Mouse (Mus musculus): ENCODE measurements around the gene Ank. TPM values are rescaled to one million over a fixed set of nuclear protein-coding genes. Genes with fewer than 3 reads are reported as not detected.

Gene Ank
- polyA plus RNA-seq, 1 experiment from 2014 or later = 3.1 TPM

DNA sequence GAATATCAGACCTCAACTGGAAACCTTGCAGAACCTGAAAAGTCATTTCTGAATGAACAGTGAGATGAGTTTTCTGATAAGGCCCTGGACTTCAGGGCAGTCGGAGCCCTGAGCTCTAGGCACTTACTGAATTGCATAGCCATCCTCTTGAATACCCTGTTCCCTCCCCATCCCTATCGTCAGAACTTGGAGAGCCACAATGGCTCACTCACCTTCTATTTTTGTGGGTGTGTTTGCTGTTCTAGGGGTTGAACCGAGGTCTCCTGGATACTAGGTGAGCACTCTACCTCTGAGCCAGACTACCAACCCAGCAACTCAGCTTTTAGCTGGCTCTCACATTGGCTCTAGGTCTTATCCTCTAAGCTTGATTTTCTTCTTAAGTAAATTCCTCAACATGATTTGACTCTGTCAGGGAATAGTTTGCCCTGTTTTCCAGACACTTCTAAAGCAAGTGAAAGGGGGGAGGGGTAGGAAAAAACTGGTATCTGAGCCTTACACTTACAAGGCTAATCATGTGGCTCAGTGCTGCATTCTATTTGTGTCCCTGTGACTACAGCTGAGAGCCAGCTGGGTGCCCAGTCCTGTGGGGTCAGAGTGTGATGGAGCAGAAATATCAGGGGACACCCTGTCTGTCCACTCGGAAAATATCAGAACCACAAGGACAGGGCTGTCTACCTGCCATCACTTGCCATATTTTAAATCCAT, 71.2 kb downstream of the Ank start:
- Histone ChIP-seq H3K4me3 (no peak overlapping the region), H3K27me3 (ENCODE audit: low read depth, poor library complexity, severe bottlenecking) (no peaks in the 10 kb centered on the region), H3K36me3 (no peaks in the 10 kb centered on the region), H3K9me3 (replicated peaks) (no peaks in the 10 kb centered on the region), H3K27ac (no peak overlapping the region), H3K4me1 (peaks cover 5% of the 10 kb centered on the region; the same call in 1 of the 2 replicates)
- WGBS = 76% methylated on average over 4 of the region's 4 CpGs
- no peak for DNase-seq (ENCODE audit: low spot score)

DNA sequence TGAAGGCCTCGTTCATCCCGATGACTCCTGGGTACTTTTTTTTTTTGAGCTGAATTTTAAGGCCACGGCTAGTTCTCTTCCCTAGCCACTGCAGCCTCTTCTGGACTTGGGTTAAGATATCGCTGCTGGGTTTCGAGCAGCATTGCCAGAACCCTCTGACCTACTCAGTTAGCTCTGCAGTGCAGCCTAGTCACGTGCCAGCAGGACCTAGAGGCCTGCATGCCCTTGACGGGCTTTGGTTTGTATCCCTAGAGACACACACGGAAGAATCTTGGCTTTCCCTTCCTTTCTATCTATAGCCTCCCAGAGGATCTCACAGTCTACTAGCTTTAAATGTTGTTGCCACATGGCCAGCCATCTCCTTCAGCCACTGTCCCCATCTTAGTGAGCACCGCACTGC, 73.3 kb downstream of the Ank start:
- Histone ChIP-seq H3K36me3 (no peaks in the 10 kb centered on the region), H3K9me3 (replicated peaks) (no peaks in the 10 kb centered on the region), H3K27ac (no peak overlapping the region), H3K4me3 (no peak overlapping the region), H3K4me1 (peaks cover 5% of the 10 kb centered on the region; the same call in 1 of the 2 replicates), H3K27me3 (ENCODE audit: low read depth, poor library complexity, severe bottlenecking) (no peaks in the 10 kb centered on the region)
- WGBS = 92% methylated on average over 9 of the region's 9 CpGs
- DNase-seq (ENCODE audit: low spot score) = no peak

GRCm38 (mm10) chr15:27545203-27545602, 78.7 kb downstream of the Ank start:
- no peaks in the 10 kb centered on the region for H3K36me3 ChIP-seq
- H3K27ac ChIP-seq = no peak overlapping the region
- no peaks in the 10 kb centered on the region for H3K27me3 ChIP-seq (ENCODE audit: low read depth, poor library complexity, severe bottlenecking)
- DNase-seq (ENCODE audit: low spot score) = no peak
- H3K4me3 ChIP-seq = no peak overlapping the region
- no peaks in the 10 kb centered on the region for H3K9me3 ChIP-seq (replicated peaks)
- WGBS = 95% methylated on average over 10 of the region's 10 CpGs
- H3K4me1 ChIP-seq = peaks cover 5% of the 10 kb centered on the region; the same call in 1 of the 2 replicates

GRCm38 (mm10) chr15:27548110-27548509, 81.6 kb downstream of the Ank start:
- Histone ChIP-seq H3K4me3 (no peak overlapping the region), H3K27me3 (ENCODE audit: low read depth, poor library complexity, severe bottlenecking) (no peaks in the 10 kb centered on the region), H3K4me1 (peaks cover 16% of the 10 kb centered on the region; the same call in 1 of the 2 replicates), H3K36me3 (no peaks in the 10 kb centered on the region), H3K27ac (no peak overlapping the region), H3K9me3 (replicated peaks) (no peaks in the 10 kb centered on the region)
- 81% methylated on average over 6 of the region's 6 CpGs for WGBS
- no peak for DNase-seq (ENCODE audit: low spot score)

- Histone ChIP-seq H3K27me3 (ENCODE audit: low read depth, poor library complexity, severe bottlenecking) (no peaks in the 10 kb centered on the region), H3K4me1 (peaks cover 16% of the 10 kb centered on the region; the same call in 1 of the 2 replicates), H3K36me3 (no peaks in the 10 kb centered on the region), H3K9me3 (replicated peaks) (no peaks in the 10 kb centered on the region), H3K27ac (no peak overlapping the region), H3K4me3 (no peak overlapping the region)
- no peak for DNase-seq (ENCODE audit: low spot score)
- 89% methylated on average over 10 of the region's 10 CpGs for WGBS
These were observed 82.6 kb downstream of the Ank start for GRCm38 (mm10) chr15:27549071-27549470.

DNA sequence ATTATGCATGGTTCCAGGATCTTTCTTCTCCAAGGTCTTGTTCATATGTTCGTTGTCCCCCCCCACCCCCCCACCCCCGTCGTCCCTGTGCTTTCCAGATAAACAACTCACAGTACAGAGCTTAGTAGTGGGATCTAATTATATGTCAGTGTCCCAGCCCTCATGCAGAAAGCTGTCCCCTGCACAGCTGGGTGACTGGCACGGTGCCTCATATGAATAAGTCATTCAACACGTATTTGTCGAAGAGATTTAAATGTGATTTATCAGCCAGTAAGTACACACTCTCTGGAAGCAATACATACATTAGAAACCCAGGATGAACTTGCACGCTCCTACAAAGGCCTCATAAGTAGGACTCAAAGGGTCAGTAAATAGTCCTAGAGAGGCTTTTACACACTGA, 83.4 kb downstream of the Ank start:
- Histone ChIP-seq H3K4me1 (peaks cover 16% of the 10 kb centered on the region; the same call in 1 of the 2 replicates), H3K4me3 (no peak overlapping the region), H3K9me3 (replicated peaks) (no peaks in the 10 kb centered on the region), H3K27me3 (ENCODE audit: low read depth, poor library complexity, severe bottlenecking) (no peaks in the 10 kb centered on the region), H3K36me3 (no peaks in the 10 kb centered on the region), H3K27ac (no peak overlapping the region)
- 82% methylated on average over 7 of the region's 7 CpGs for WGBS
- no peak for DNase-seq (ENCODE audit: low spot score)

- 45% methylated on average over 9 of the region's 9 CpGs for WGBS
These were observed 84.0 kb downstream of the Ank start for GRCm38 (mm10) chr15:27550358-27550992.

GRCm38 (mm10) chr15:27551117-27552114, 84.9 kb downstream of the Ank start:
- Histone ChIP-seq H3K36me3 (no peaks in the 10 kb centered on the region), H3K27ac (no peak overlapping the region), H3K4me1 (peaks cover 16% of the 10 kb centered on the region; the same call in 1 of the 2 replicates), H3K9me3 (replicated peaks) (no peaks in the 10 kb centered on the region), H3K4me3 (no peak overlapping the region), H3K27me3 (ENCODE audit: low read depth, poor library complexity, severe bottlenecking) (no peaks in the 10 kb centered on the region)
- 95% methylated on average over 19 of the region's 19 CpGs for WGBS
- no peak for DNase-seq (ENCODE audit: low spot score)

More at GRCm38 (mm10) chr15:27550358-27550992, 84.0 kb downstream of the Ank start:
- Histone ChIP-seq H3K27ac (no peak overlapping the region), H3K4me3 (no peak overlapping the region), H3K4me1 (peaks cover 16% of the 10 kb centered on the region; the same call in 1 of the 2 replicates), H3K9me3 (replicated peaks) (no peaks in the 10 kb centered on the region), H3K36me3 (no peaks in the 10 kb centered on the region), H3K27me3 (ENCODE audit: low read depth, poor library complexity, severe bottlenecking) (no peaks in the 10 kb centered on the region)
- no peak for DNase-seq (ENCODE audit: low spot score)

DNA sequence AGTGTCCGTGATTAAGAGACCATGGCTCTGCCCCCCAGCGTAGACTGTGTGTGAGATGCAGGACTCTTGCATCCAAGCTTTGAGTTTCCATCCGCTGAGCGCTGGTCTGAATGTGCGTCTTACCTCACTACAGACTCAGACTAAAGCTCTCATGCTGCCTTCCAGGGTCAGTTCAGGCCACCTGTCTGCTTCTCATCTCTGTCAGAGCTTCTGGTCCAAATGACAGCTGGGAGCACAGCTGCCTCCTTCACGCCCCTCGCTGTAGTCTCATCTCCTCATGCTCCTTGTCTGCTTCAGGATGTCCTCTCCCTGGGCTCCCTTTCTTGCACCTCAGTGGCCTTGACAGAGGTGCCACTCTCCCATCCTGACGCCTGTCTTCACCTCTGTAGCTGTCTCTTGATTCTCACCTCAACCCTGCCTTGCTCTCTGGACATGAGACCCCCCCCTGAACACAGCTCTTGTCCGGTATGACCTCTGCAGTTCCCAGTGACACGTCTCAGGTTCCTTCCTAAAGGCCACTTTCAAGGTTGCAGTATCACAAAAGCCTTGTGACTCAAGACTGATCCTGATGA, 85.7 kb downstream of the Ank start:
- 74% methylated on average over 10 of the region's 10 CpGs for WGBS
- Histone ChIP-seq H3K27ac (no peak overlapping the region), H3K9me3 (replicated peaks) (no peaks in the 10 kb centered on the region), H3K36me3 (0 out of 2 replicates have a peak, but pooled peaks cover 1% of the 10 kb centered on the region), H3K27me3 (ENCODE audit: low read depth, poor library complexity, severe bottlenecking) (no peaks in the 10 kb centered on the region), H3K4me3 (no peak overlapping the region), H3K4me1 (peaks cover 16% of the 10 kb centered on the region; the same call in 1 of the 2 replicates)
- no peak for DNase-seq (ENCODE audit: low spot score)

DNA sequence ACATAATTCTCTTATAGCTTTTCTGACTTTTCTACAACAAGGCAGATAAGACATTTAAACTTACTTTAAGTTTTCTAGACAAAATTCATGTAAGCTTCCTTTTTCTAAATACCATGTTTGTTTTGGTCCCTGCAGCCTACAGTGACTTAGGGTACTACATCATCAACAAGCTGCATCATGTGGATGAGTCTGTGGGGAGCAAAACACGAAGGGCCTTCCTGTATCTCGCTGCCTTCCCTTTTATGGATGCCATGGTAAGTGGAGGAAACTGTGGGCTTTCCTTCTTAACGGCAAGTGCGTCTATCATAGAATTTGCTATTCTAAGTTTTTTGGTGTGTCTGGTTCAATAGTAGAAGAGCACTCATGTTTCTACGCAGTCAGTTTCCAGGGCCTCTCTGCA, 87.1 kb downstream of the Ank start:
- peaks cover 23% of the 10 kb centered on the region for H3K4me1 ChIP-seq
- H3K9me3 ChIP-seq (replicated peaks) = no peaks in the 10 kb centered on the region
- H3K4me3 ChIP-seq = no peak overlapping the region
- no peak overlapping the region for H3K27ac ChIP-seq
- no peak for DNase-seq (ENCODE audit: low spot score)
- 0 out of 2 replicates have a peak, but pooled peaks cover 2% of the 10 kb centered on the region for H3K36me3 ChIP-seq
- no peaks in the 10 kb centered on the region for H3K27me3 ChIP-seq (ENCODE audit: low read depth, poor library complexity, severe bottlenecking)
- WGBS = 91% methylated on average over 5 of the region's 5 CpGs

DNA sequence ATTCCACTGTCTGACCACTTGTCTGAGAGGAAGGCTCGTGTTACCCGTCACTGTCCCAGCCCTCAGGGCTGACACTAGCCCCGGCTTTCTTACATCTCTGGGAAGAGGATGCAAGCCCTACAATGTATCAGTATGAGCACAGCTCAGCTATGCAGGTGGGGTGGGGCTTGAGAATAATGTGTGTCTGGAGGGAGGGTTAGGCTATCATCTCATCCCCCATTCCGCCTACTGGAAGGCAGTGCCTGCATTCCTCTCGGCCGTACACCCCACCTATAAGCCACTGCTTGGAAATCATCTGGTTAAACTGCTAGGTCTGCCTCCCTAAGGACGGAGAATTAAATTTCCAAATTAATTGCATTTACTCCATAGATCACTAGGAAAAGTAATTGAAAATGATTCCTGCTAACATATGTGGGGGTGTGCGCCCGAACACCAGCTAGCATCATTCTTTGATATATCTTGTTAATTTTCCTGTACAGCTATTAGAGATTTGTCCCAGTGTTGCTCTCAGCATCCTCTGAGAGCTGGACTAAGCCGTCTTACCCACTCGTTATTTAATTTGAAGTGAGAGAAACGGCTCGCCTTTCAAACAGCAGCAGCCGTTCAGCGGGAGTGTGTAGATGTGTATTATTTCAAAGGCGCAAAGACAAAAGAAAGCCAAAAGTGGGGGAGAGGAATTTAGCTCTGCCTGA, 92.1 kb downstream of the Ank start:
- H3K4me1 ChIP-seq = peaks cover 16% of the 10 kb centered on the region
- 0 out of 2 replicates have a peak, but pooled peaks cover 2% of the 10 kb centered on the region for H3K36me3 ChIP-seq
- DNase-seq (ENCODE audit: low spot score) = no peak
- no peak overlapping the region for H3K27ac ChIP-seq
- WGBS = 72% methylated on average over 16 of the region's 16 CpGs
- H3K27me3 ChIP-seq (ENCODE audit: low read depth, poor library complexity, severe bottlenecking) = no peaks in the 10 kb centered on the region
- H3K4me3 ChIP-seq = no peak overlapping the region
- H3K9me3 ChIP-seq (replicated peaks) = no peaks in the 10 kb centered on the region

DNA sequence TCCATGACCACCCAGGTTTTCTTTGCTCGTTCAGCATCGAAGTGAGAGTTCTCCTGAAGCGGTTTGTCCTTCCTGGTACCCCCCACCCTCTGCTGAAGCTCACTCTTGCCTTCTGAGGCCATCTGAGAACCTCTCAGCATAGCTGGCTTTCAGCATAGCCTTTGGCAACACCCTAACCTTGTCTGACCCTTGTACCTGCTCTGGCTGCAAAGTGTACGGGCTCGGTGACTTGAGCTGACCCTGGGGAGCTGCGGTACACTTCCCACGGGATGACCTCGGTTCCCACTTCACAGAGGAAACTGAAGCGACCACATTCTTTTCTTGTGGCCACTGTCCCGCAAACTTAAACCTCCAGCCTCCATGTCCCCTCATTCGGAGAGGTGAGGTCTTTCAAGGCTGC, 93.8 kb downstream of the Ank start:
- 83% methylated on average over 11 of the region's 11 CpGs for WGBS
- Histone ChIP-seq H3K9me3 (replicated peaks) (no peaks in the 10 kb centered on the region), H3K36me3 (0 out of 2 replicates have a peak, but pooled peaks cover 2% of the 10 kb centered on the region), H3K4me3 (no peak overlapping the region), H3K27me3 (ENCODE audit: low read depth, poor library complexity, severe bottlenecking) (no peaks in the 10 kb centered on the region), H3K27ac (no peak overlapping the region), H3K4me1 (peaks cover 16% of the 10 kb centered on the region)
- DNase-seq (ENCODE audit: low spot score) = no peak

Measured in limb, embryonic 10.5 days (tissue).